Mouse (Mus musculus): ENCODE data around the gene 1810046K07Rik. TPM values are rescaled to one million over a fixed set of nuclear protein-coding genes. Genes with fewer than 3 reads are reported as not detected.
A peak's percentile ranks its signal among the peaks of the same experiment; 100 is the strongest.

Gene 1810046K07Rik
- total and polyA plus RNA-seq, 2 experiments, result 3.2 to 11.3 TPM

DNA sequence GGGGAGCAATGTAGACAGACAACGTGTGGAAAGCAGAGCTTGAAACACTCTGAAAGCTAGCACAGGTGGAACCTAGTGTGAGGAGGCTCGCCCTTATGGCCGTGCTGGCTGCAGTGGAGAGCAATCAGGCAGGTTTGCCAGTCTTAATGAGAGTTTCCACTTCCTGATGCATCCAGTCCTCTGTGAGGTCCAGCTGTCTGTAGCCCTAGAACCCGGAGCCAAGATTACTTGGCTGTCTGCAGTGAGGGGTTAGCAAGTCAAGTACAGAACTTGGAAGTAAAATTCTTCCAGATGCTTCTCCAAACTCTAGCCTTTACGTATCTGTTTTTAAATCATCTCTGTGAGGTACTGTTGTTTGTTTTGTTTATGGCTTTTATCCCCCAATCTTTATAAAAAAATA is 20.7 kb upstream of the 1810046K07Rik start:
- WGBS, result 77% methylated on average over 5 of the region's 5 CpGs
- Histone ChIP-seq H3K27me3 (ENCODE audit: control insufficient read depth, insufficient read depth, low read length) (no peaks in the 10 kb centered on the region), H3K27ac (replicated peaks; ENCODE audit: insufficient read depth, low read depth, low read length) (no peak overlapping the region), H3K4me1 (ENCODE audit: control insufficient read depth, insufficient read depth, low read length) (no peaks in the 10 kb centered on the region), H3K36me3 (ENCODE audit: control insufficient read depth, insufficient read depth, low read length) (no peaks in the 10 kb centered on the region), H3K9ac (ENCODE audit: low read depth, low read length) (no peak overlapping the region), H3K79me2 (ENCODE audit: control insufficient read depth, insufficient read depth, low read length) (no peaks in the 10 kb centered on the region), H3K4me3 (ENCODE audit: insufficient read depth, low read depth, low read length) (no peak overlapping the region)
- no peak for DNase-seq (ENCODE audit: extremely low read depth, low read depth, low spot score)
- TF ChIP-seq POLR2A (IDR thresholded peaks at IDR 0.05; ENCODE audit: extremely low read depth, insufficient read depth, low read length), result no peak
- no peak for TF ChIP-seq CTCF (IDR thresholded peaks at IDR 0.05; ENCODE audit: low read depth, low read length)

DNA sequence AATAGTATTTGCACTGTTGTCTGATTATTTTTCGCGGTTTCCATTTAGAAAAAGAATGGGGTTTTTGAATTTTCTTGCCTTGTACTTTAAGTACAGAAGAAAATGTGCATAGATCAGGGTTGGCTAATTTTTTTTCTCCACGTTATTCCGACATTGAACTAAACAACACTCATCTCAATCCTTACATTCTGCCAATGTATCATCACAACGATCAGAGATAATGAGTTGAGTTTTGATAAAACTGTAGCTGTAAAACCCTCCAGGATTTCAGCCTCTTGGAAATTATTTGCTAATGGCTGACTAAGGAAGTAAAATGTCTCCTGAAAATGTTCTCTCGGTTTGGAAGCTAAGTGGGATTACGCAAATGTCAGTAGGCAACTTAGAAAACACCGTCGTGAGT is 17.1 kb upstream of the 1810046K07Rik start:
- 90% methylated on average over 9 of the region's 9 CpGs for WGBS
- no peak for DNase-seq (ENCODE audit: extremely low read depth, low read depth, low spot score)
- Histone ChIP-seq H3K27me3 (ENCODE audit: control insufficient read depth, insufficient read depth, low read length) (no peaks in the 10 kb centered on the region), H3K79me2 (ENCODE audit: control insufficient read depth, insufficient read depth, low read length) (no peaks in the 10 kb centered on the region), H3K9ac (ENCODE audit: low read depth, low read length) (no peak overlapping the region), H3K4me3 (ENCODE audit: insufficient read depth, low read depth, low read length) (no peak overlapping the region), H3K4me1 (ENCODE audit: control insufficient read depth, insufficient read depth, low read length) (no peaks in the 10 kb centered on the region), H3K36me3 (ENCODE audit: control insufficient read depth, insufficient read depth, low read length) (no peaks in the 10 kb centered on the region), H3K27ac (replicated peaks; ENCODE audit: insufficient read depth, low read depth, low read length) (no peak overlapping the region)
- TF ChIP-seq CTCF (IDR thresholded peaks at IDR 0.05; ENCODE audit: low read depth, low read length) (no peak), POLR2A (IDR thresholded peaks at IDR 0.05; ENCODE audit: extremely low read depth, insufficient read depth, low read length) (no peak)

DNA sequence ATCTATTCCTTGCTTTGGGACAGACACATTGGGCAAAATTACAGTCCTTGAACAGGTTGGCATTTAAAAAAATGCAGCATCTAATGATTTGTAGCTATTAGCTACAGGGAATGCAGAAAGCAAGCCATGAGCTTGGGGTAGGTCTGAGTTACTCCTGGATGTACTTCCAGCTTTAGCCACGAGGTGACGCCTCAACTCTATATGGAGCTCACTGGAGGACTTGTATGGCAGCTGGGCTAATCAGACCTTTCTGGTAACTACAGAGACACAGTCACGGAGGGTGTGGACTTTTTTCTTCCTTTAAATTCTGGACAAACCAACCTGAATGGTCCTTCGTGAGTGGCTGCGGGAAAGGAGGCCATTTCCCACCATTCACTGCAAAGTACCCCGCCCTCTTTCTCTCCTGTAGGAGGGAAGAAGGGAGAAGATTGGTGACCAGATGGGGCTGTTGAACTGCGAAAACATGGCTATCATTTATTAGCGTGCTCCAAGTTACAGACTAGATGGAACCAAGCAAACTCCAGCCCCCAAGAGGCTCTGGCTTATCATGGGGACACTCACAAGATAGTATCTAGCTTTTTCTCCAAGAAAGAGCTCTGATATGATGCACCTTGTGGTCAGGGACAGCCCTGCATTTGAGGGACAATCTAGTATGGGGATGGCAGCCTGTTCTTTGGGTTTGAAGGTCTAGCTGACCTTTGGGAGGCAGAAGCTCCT is 6.7 kb upstream of the 1810046K07Rik start:
- no peak for TF ChIP-seq POLR2A (IDR thresholded peaks at IDR 0.05; ENCODE audit: extremely low read depth, insufficient read depth, low read length)
- TF ChIP-seq CTCF (IDR thresholded peaks at IDR 0.05; ENCODE audit: low read depth, low read length), result peak; percentile 77
- H3K79me2 ChIP-seq (ENCODE audit: control insufficient read depth, insufficient read depth, low read length), result no peaks in the 10 kb centered on the region
- H3K36me3 ChIP-seq (ENCODE audit: control insufficient read depth, insufficient read depth, low read length), result no peaks in the 10 kb centered on the region
- no peaks in the 10 kb centered on the region for H3K27me3 ChIP-seq (ENCODE audit: control insufficient read depth, insufficient read depth, low read length)
- H3K4me1 ChIP-seq (ENCODE audit: control insufficient read depth, insufficient read depth, low read length), result no peaks in the 10 kb centered on the region
- H3K9ac ChIP-seq (ENCODE audit: low read depth, low read length), result no peak overlapping the region
- peak; percentile 59 for DNase-seq (ENCODE audit: extremely low read depth, low read depth, low spot score)
- no peak overlapping the region for H3K27ac ChIP-seq (replicated peaks; ENCODE audit: insufficient read depth, low read depth, low read length)
- no peak overlapping the region for H3K4me3 ChIP-seq (ENCODE audit: insufficient read depth, low read depth, low read length)
- WGBS, result 28% methylated on average over 8 of the region's 8 CpGs

DNA sequence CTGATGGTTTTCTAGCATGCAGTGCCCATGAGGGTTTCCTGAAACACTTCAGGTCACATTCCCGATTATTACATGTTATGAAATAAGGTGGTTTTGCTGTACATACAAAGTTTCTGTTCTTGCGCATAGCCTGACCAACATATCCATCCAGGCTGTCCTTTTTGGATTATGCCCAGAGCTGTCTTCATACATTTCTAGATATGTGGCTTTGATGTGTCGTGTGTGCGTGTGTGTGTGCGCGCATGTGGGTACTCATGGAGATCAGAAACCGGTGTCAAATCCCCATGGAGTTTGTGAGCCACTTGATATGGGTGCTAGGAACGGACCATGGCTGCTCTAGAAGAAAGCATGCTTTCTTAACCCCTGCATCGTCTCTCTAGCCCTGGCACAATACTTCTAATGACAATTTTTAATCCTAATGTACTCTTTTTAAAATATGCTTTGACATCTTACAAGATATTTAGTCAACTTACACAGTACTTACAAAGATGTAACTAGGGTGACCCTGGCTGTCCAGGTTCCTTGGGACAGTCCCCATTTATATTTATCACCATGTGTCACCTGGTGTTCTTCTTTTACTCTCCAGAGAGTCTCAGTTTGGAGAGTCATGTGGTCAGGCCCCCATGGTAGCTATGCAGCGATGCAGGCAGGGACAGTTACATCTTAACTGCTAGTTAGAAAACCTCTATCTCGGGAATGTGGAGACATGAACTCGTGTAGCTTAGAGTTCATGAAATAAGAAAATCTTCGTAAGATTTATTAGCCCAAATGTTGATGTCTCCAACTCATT is 2.9 kb upstream of the 1810046K07Rik start:
- TF ChIP-seq CTCF (IDR thresholded peaks at IDR 0.05; ENCODE audit: low read depth, low read length), result no peak
- TF ChIP-seq POLR2A (IDR thresholded peaks at IDR 0.05; ENCODE audit: extremely low read depth, insufficient read depth, low read length), result no peak
- no peak for DNase-seq (ENCODE audit: extremely low read depth, low read depth, low spot score)
- no peak overlapping the region for H3K27ac ChIP-seq (replicated peaks; ENCODE audit: insufficient read depth, low read depth, low read length)
- 89% methylated on average over 13 of the region's 13 CpGs for WGBS
- H3K4me1 ChIP-seq (ENCODE audit: control insufficient read depth, insufficient read depth, low read length), result no peaks in the 10 kb centered on the region
- H3K79me2 ChIP-seq (ENCODE audit: control insufficient read depth, insufficient read depth, low read length), result no peaks in the 10 kb centered on the region
- H3K9ac ChIP-seq (ENCODE audit: low read depth, low read length), result no peak overlapping the region
- no peak overlapping the region for H3K4me3 ChIP-seq (ENCODE audit: insufficient read depth, low read depth, low read length)
- no peaks in the 10 kb centered on the region for H3K27me3 ChIP-seq (ENCODE audit: control insufficient read depth, insufficient read depth, low read length)
- no peaks in the 10 kb centered on the region for H3K36me3 ChIP-seq (ENCODE audit: control insufficient read depth, insufficient read depth, low read length)

DNA sequence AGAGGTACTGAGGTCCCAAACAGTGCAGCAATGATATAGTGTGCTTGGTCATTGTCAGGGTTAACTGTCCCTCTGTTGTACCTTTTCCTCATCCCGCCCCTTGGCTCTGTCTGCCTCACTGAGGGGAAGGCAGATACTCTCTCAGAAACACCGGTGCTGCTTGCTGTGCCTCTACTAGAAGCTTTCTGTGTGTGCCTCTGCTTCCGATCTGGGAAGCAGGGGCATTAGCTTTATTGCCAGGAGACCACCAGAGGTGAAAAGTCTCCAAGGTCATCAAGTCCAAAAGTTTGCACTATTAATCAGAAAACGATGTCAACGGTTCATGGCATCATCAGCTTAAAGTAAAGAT is 1.2 kb downstream of the 1810046K07Rik start:
- Histone ChIP-seq H3K27me3 (ENCODE audit: control insufficient read depth, insufficient read depth, low read length) (no peaks in the 10 kb centered on the region), H3K79me2 (ENCODE audit: control insufficient read depth, insufficient read depth, low read length) (no peaks in the 10 kb centered on the region), H3K36me3 (ENCODE audit: control insufficient read depth, insufficient read depth, low read length) (no peaks in the 10 kb centered on the region), H3K4me1 (ENCODE audit: control insufficient read depth, insufficient read depth, low read length) (no peaks in the 10 kb centered on the region), H3K27ac (replicated peaks; ENCODE audit: insufficient read depth, low read depth, low read length) (no peak overlapping the region), H3K9ac (ENCODE audit: low read depth, low read length) (no peak overlapping the region), H3K4me3 (ENCODE audit: insufficient read depth, low read depth, low read length) (no peak overlapping the region)
- 82% methylated on average over 5 of the region's 5 CpGs for WGBS
- TF ChIP-seq POLR2A (IDR thresholded peaks at IDR 0.05; ENCODE audit: extremely low read depth, insufficient read depth, low read length) (no peak), CTCF (IDR thresholded peaks at IDR 0.05; ENCODE audit: low read depth, low read length) (no peak)
- DNase-seq (ENCODE audit: extremely low read depth, low read depth, low spot score), result no peak
